Mouse (Mus musculus) left cerebral cortex, adult 2 months (tissue): ENCODE data around the gene Il17rc. TPM values are rescaled to one million over a fixed set of nuclear protein-coding genes. Genes with fewer than 3 reads are reported as not detected.

Experiments
- DNase-seq, 2 experiments: peaks; one replicate each; pipeline ENCODE4 v3.0.0; 2021 to 2022; ENCODE audit warnings: low spot score in 2 of 2, mixed read lengths in 1 of 2; ENCODE audit errors: extremely low spot score in 1 of 2
- H3K27ac ChIP-seq: fragments of 200-600 bp; 2 replicates; pipeline ENCODE4 v1.8.1; 2022
- H3K4me3 ChIP-seq: fragments of 200-600 bp; 2 replicates; pipeline ENCODE4 v1.8.1; 2022
- CTCF ChIP-seq: fragments of 200-600 bp; IDR thresholded peaks from 2 replicates; pipeline ENCODE4 v1.8.1; 2022; ENCODE audit warnings: antibody characterized with exemption, mild to moderate bottlenecking, moderate library complexity
- intact Hi-C: fragments of 180-260 bp; cut with DNase I; formaldehyde crosslinking; loops from one replicate; pipeline ENCODE4 v1.15.1; 2025
- microRNA-seq, 2 experiments: library from miRNA; unstranded; fragments of <30 nt; microRNA quantifications; one replicate each; pipeline ENCODE4 v1.2.0; 2021
- total RNA-seq, 2 experiments: library from RNA; stranded (reverse); gene quantifications; 2 replicates each; pipeline ENCODE4 v1.2.3; 2021

Il17rc gene
- total RNA-seq, 2 experiments from 2014 or later = 4.4 to 5.1 TPM

GRCm38 (mm10) chr6:113505689-113506088, 34.5 kb downstream of the Il17rc start:
- no peak for TF ChIP-seq CTCF
- DNase-seq = no peak
- no peak overlapping the region for H3K27ac ChIP-seq
- no peak overlapping the region for H3K4me3 ChIP-seq
- intact Hi-C loops = no loop called here

GRCm38 (mm10) chr6:113507130-113507529, 35.9 kb downstream of the Il17rc start:
- intact Hi-C loops = no loop called here
- Histone ChIP-seq H3K4me3 (no peak overlapping the region), H3K27ac (no peak overlapping the region)
- no peak for DNase-seq
- TF ChIP-seq CTCF = no peak

- no peak overlapping the region for H3K27ac ChIP-seq
- no peak for DNase-seq
- no peak for TF ChIP-seq CTCF
- H3K4me3 ChIP-seq = no peak overlapping the region
- intact Hi-C loops = no loop called here
Measured at GRCm38 (mm10) chr6:113508272-113508946, 37.2 kb downstream of the Il17rc start.

- intact Hi-C loops = no loop called here
- no peak for TF ChIP-seq CTCF
Measured at GRCm38 (mm10) chr6:113508947-113509280, 37.7 kb downstream of the Il17rc start.

GRCm38 (mm10) chr6:113513944-113514343, 42.7 kb downstream of the Il17rc start:
- DNase-seq = no peak
- Histone ChIP-seq H3K27ac (no peak overlapping the region), H3K4me3 (no peak overlapping the region)
- intact Hi-C loops = no loop called here
- no peak for TF ChIP-seq CTCF

More at GRCm38 (mm10) chr6:113508947-113509280, 37.7 kb downstream of the Il17rc start:
- no peak overlapping the region for H3K4me3 ChIP-seq
- H3K27ac ChIP-seq = no peak overlapping the region
- no peak for DNase-seq

- Histone ChIP-seq H3K27ac (no peak overlapping the region), H3K4me3 (no peak overlapping the region)
- TF ChIP-seq CTCF = no peak
- intact Hi-C loops = no loop called here
- DNase-seq = no peak
Measured at GRCm38 (mm10) chr6:113514600-113514999, 43.4 kb downstream of the Il17rc start.

GRCm38 (mm10) chr6:113517434-113518080, 46.3 kb downstream of the Il17rc start:
- intact Hi-C loops = no loop called here
- no peak overlapping the region for H3K27ac ChIP-seq
- DNase-seq = no peak
- no peak for TF ChIP-seq CTCF
- no peak overlapping the region for H3K4me3 ChIP-seq

- intact Hi-C loops = loop anchor here (2.0 kb wide), 1 partner anchor 92 kb away; no protein-coding TSS in a partner anchor
- Histone ChIP-seq H3K27ac (no peak overlapping the region), H3K4me3 (no peak overlapping the region)
- no peak for TF ChIP-seq CTCF
- no peak for DNase-seq
Measured at GRCm38 (mm10) chr6:113522310-113522709, 51.1 kb downstream of the Il17rc start.

GRCm38 (mm10) chr6:113523420-113523819, 52.2 kb downstream of the Il17rc start:
- Histone ChIP-seq H3K27ac (no peak overlapping the region), H3K4me3 (no peak overlapping the region)
- intact Hi-C loops = loop anchor here (2.0 kb wide), 1 partner anchor 91 kb away; no protein-coding TSS in a partner anchor
- TF ChIP-seq CTCF = no peak
- peak; percentile 19 to 24 for DNase-seq

- intact Hi-C loops = loop anchor here (5.0 kb wide), 2 partner anchors 71 to 151 kb away; partner anchors contain the start of genes Brk1 and Fancd2os
- DNase-seq = peak; percentile 92 to 97
- peak within 1 kb of the TSS; percentile 96 for H3K4me3 ChIP-seq
- H3K27ac ChIP-seq = peak within 1 kb of the TSS; percentile 83
- no peak; the same call in 1 of the 2 replicates for TF ChIP-seq CTCF
Measured at GRCm38 (mm10) chr6:113530932-113531839, 60.0 kb downstream of the Il17rc start, which contains the start of the genes Emc3 and Fancd2. Gene Emc3, minus strand, starts transcription at chr6:113531652. Gene Fancd2, plus strand, starts transcription at chr6:113531682.

GRCm38 (mm10) chr6:113531840-113532404, 60.7 kb downstream of the Il17rc start:
- intact Hi-C loops = loop anchor here (5.0 kb wide), 2 partner anchors 70 to 150 kb away; partner anchors contain the start of genes Brk1 and Fancd2os
- TF ChIP-seq CTCF = no peak
- DNase-seq = no peak
- no peak overlapping the region for H3K27ac ChIP-seq
- H3K4me3 ChIP-seq = peak overlapping the region; percentile 96

Small RNA genes lying within 50 kb of the gene (microRNA-seq; reads per million reads assigned to microRNA genes)
- gene Gm23365 (0 reads per million in 2 experiments), gene Gm24387 (0 reads per million in 2 experiments)

Other genes starting within 250 kb of the Il17rc start
- gene Mtmr14, start 233.6 kb upstream of the Il17rc start, total RNA-seq = 10 to 100 TPM; 14.6 to 15.3 TPM
- 10 to 100 TPM; 75.7 to 80.5 TPM for gene Cpne9, start 189.1 kb upstream of the Il17rc start, total RNA-seq
- gene Brpf1, start 164.3 kb upstream of the Il17rc start, total RNA-seq = 10 to 100 TPM; 31.0 to 32.9 TPM
- 1 to 10 TPM; 6.1 to 7.6 TPM for gene Ogg1, start 144.5 kb upstream of the Il17rc start, total RNA-seq
- 100 to 1,000 TPM; 115 to 121 TPM for gene Camk1, start 127.4 kb upstream of the Il17rc start, total RNA-seq
- 10 to 100 TPM; 47.0 to 49.6 TPM for gene Tada3, start 93.5 kb upstream of the Il17rc start, total RNA-seq
- 100 to 1,000 TPM; 251 to 255 TPM for gene Arpc4, start 93.3 kb upstream of the Il17rc start, total RNA-seq
- gene Ttll3, start 82.2 kb upstream of the Il17rc start, total RNA-seq = 10 to 100 TPM; 12.2 to 17.8 TPM
- 10 to 100 TPM; 18.1 to 18.6 TPM for gene Rpusd3, start 52.1 kb upstream of the Il17rc start, total RNA-seq
- not detected for gene Cidec, start 35.7 kb upstream of the Il17rc start, total RNA-seq
- 10 to 100 TPM; 35.7 to 36.8 TPM for gene Jagn1, start 28.9 kb upstream of the Il17rc start, total RNA-seq
- gene Il17re, start 12.9 kb upstream of the Il17rc start, total RNA-seq = under 1 TPM; 0.49 to 0.50 TPM
- gene Creld1, start 11.9 kb downstream of the Il17rc start, total RNA-seq = 100 to 1,000 TPM; 116 to 117 TPM
- 10 to 100 TPM; 54.9 to 61.1 TPM for gene Prrt3, start 30.5 kb downstream of the Il17rc start, total RNA-seq
- 10 to 100 TPM; 76.5 to 77.5 TPM for gene Emc3, start 60.2 kb downstream of the Il17rc start, total RNA-seq
- 1 to 10 TPM; 2.1 to 2.2 TPM for gene Fancd2, start 60.3 kb downstream of the Il17rc start, total RNA-seq
- gene Fancd2os, start 129.3 kb downstream of the Il17rc start, total RNA-seq = not detected
- 100 to 1,000 TPM; 221 to 228 TPM for gene Brk1, start 133.3 kb downstream of the Il17rc start, total RNA-seq
- gene Vhl, start 152.5 kb downstream of the Il17rc start, total RNA-seq = 10 to 100 TPM; 41.5 to 43.0 TPM
- gene Irak2, start 167.0 kb downstream of the Il17rc start, total RNA-seq = 10 to 100 TPM; 21.6 to 25.6 TPM
- 10 to 100 TPM; 71.4 to 72.8 TPM for gene Tatdn2, start 225.6 kb downstream of the Il17rc start, total RNA-seq
- gene Ghrl, start 248.5 kb downstream of the Il17rc start, total RNA-seq = under 1 TPM in 1 of 2 experiments, not detected in 1; 0.98 TPM